Mouse (Mus musculus) heart, embryonic 16.5 days (tissue): ENCODE data around the gene Pde11a. TPM values are rescaled to one million over a fixed set of nuclear protein-coding genes. Genes with fewer than 3 reads are reported as not detected.

Experiments used
- microRNA-seq: library from miRNA; unstranded; fragments of <30 nt; microRNA quantifications from one replicate; pipeline ENCODE4, GENCODE M21; 2017
- polyA plus RNA-seq: library from polyadenylated mRNA; unstranded; fragments of >200 nt; fragmentation: Nextera tagmentation; extraction: Ambion mirVana; gene quantifications from 2 replicates; pipeline ENCODE4 v1.2.1, GENCODE M21; 2015

The Pde11a gene
- polyA plus RNA-seq, 1 experiment from 2014 or later = 0.11 TPM

Small RNA genes lying within 50 kb of the gene (microRNA-seq; reads per million reads assigned to microRNA genes)
- not detected for gene Gm44337

Other genes with a start within 250 kb of the Pde11a start
- gene Cyct, start 21.7 kb upstream of the Pde11a start, polyA plus RNA-seq = 0.54 TPM in 1 of 2 replicates, not detected in the other
- gene Rbm45, start 31.2 kb upstream of the Pde11a start, polyA plus RNA-seq = 10.6 and 12.3 TPM in 2 replicates
- 5.9 and 6.0 TPM in 2 replicates for gene Osbpl6, start 67.7 kb upstream of the Pde11a start, polyA plus RNA-seq